Mouse (Mus musculus): ENCODE data around the gene Ctcfl. TPM values are rescaled to one million over a fixed set of nuclear protein-coding genes. Genes with fewer than 3 reads are reported as not detected.

Ctcfl gene
- polyA plus RNA-seq, 1 experiment from 2014 or later = not detected

DNA sequence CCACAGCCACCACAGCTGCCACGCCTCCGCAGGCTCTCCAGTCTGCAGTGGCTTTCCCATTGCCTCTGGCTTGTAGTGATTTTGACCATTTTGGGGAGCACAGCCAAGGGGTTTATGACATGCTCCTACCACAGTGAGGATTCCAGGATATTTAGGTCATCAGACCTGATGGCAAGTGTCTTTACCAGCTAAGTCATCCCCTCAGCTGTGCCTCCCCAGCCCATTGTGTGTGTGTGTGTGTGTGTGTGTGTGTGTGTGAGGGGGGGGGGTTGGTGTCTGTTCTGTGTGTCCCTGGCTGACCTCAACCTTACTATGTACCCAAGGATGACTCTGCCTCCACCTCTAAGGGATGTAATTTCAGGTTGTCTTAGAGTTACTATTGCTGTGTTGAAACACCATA, 54.5 kb downstream of the Ctcfl start:
- Histone ChIP-seq H3K36me3 (ENCODE audit: insufficient read depth, low read length) (no peaks in the 10 kb centered on the region), H3K9ac (ENCODE audit: low read depth, low read length) (no peak overlapping the region), H3K27me3 (ENCODE audit: insufficient read depth, low read length) (no peaks in the 10 kb centered on the region), H3K4me1 (replicated peaks; ENCODE audit: insufficient read depth, low read length) (no peaks in the 10 kb centered on the region), H3K4me3 (replicated peaks; ENCODE audit: low read depth, low read length) (no peak overlapping the region), H3K27ac (no peak overlapping the region), H3K4me2 (ENCODE audit: low read length) (no peak overlapping the region), H3K9me3 (replicated peaks; ENCODE audit: low read length) (no peaks in the 10 kb centered on the region)
- ATAC-seq (replicated peaks; ENCODE audit: low FRiP score, low read depth) (no peak), DNase-seq (ENCODE audit: low spot score) (no peak)
- no peak for TF ChIP-seq CTCF (IDR thresholded peaks at IDR 0.05; ENCODE audit: low read depth)
- 89% methylated on average over 2 of the region's 2 CpGs for WGBS

DNA sequence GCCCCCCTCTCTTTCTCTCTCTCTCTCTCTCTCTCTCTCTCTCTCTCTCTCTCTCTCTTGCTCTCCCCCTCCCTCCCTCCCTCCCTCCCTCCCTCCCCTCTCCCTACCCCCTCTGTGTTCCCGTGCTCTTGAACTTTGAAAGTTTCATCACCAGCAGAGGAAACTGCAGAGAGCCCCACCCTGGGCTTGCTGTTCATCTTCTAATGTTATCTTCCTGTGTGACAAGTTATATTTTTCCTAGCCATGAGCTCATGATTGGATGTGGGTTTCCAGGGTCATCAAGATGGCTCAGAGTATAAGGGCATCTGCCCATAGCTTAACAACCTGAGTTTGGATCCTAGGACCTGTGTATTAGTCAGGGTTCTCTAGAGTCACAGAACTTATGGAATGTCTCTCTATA, 56.1 kb downstream of the Ctcfl start:
- ATAC-seq (replicated peaks; ENCODE audit: low FRiP score, low read depth) = no peak
- Histone ChIP-seq H3K9ac (ENCODE audit: low read depth, low read length) (no peak overlapping the region), H3K36me3 (ENCODE audit: insufficient read depth, low read length) (no peaks in the 10 kb centered on the region), H3K27me3 (ENCODE audit: insufficient read depth, low read length) (no peaks in the 10 kb centered on the region), H3K27ac (no peak overlapping the region), H3K9me3 (replicated peaks; ENCODE audit: low read length) (no peaks in the 10 kb centered on the region), H3K4me3 (replicated peaks; ENCODE audit: low read depth, low read length) (no peak overlapping the region), H3K4me1 (replicated peaks; ENCODE audit: insufficient read depth, low read length) (no peaks in the 10 kb centered on the region), H3K4me2 (ENCODE audit: low read length) (no peak overlapping the region)
- WGBS = 70% methylated on average over 1 of the region's 1 CpGs
- no peak for TF ChIP-seq CTCF (IDR thresholded peaks at IDR 0.05; ENCODE audit: low read depth)
- no peak for DNase-seq (ENCODE audit: low spot score)

DNA sequence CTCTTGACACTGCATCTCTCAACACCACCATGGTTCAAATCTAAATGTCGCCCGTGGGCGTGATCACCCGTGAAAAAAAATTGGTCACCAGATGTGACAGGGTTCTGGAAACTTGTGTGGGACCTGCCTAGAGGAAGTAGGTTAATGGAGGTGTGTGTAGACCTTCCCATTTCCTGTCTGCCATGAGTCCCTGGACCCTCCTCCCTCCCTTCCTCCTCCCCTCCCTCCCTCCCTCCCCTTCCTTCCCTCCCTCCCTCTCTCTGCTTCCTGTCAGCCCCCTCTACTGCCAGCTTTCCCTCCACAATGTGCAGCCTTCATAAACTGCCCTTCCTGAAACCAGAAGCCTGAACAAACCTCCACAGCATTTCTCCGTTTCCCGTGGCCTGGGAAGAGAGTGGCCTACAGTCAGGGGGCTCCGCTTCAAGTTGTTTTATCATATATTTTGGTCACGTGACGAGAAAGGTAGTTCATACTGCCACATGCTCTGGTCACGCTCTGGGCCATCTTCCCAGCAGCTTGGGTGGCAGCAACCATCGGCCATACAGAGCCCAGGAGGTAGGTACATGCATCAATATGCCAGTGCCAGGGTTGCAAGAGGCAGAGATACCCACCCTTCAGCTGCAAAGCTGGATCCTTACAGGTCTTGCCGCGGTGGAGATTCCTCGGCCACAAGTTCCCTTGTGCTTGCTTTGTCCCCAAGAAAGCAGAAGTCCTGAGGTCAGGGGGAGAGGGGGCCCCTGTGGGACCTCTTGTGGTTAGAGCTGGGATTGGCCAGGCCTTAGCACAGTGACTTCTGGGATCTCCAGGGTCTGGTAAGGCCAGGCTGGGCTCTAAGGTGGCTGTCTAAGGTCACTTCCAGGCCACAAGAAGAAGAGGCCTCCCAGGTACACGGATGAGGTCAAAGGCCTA, 57.6 kb downstream of the Ctcfl start:
- H3K9me3 ChIP-seq (replicated peaks; ENCODE audit: low read length) = no peaks in the 10 kb centered on the region
- no peaks in the 10 kb centered on the region for H3K27me3 ChIP-seq (ENCODE audit: insufficient read depth, low read length)
- WGBS = 73% methylated on average over 15 of the region's 15 CpGs
- H3K4me1 ChIP-seq (replicated peaks; ENCODE audit: insufficient read depth, low read length) = no peaks in the 10 kb centered on the region
- no peak overlapping the region for H3K27ac ChIP-seq
- TF ChIP-seq CTCF (IDR thresholded peaks at IDR 0.05; ENCODE audit: low read depth) = peak; percentile 34; the same call in 1 of the 2 replicates
- no peak for DNase-seq (ENCODE audit: low spot score)
- no peaks in the 10 kb centered on the region for H3K36me3 ChIP-seq (ENCODE audit: insufficient read depth, low read length)
- no peak overlapping the region for H3K4me2 ChIP-seq (ENCODE audit: low read length)
- no peak overlapping the region for H3K4me3 ChIP-seq (replicated peaks; ENCODE audit: low read depth, low read length)
- H3K9ac ChIP-seq (ENCODE audit: low read depth, low read length) = no peak overlapping the region
- no peak for ATAC-seq (replicated peaks; ENCODE audit: low FRiP score, low read depth)

GRCm38 (mm10) chr2:173060450-173060849, 58.9 kb downstream of the Ctcfl start:
- H3K4me1 ChIP-seq (replicated peaks; ENCODE audit: insufficient read depth, low read length) = no peaks in the 10 kb centered on the region
- H3K4me2 ChIP-seq (ENCODE audit: low read length) = no peak overlapping the region
- no peaks in the 10 kb centered on the region for H3K27me3 ChIP-seq (ENCODE audit: insufficient read depth, low read length)
- WGBS = 82% methylated on average over 9 of the region's 9 CpGs
- no peak for TF ChIP-seq CTCF (IDR thresholded peaks at IDR 0.05; ENCODE audit: low read depth)
- no peak overlapping the region for H3K4me3 ChIP-seq (replicated peaks; ENCODE audit: low read depth, low read length)
- DNase-seq (ENCODE audit: low spot score) = no peak
- H3K36me3 ChIP-seq (ENCODE audit: insufficient read depth, low read length) = no peaks in the 10 kb centered on the region
- ATAC-seq (replicated peaks; ENCODE audit: low FRiP score, low read depth) = no peak
- no peak overlapping the region for H3K27ac ChIP-seq
- H3K9me3 ChIP-seq (replicated peaks; ENCODE audit: low read length) = no peaks in the 10 kb centered on the region
- H3K9ac ChIP-seq (ENCODE audit: low read depth, low read length) = no peak overlapping the region

- no peak for TF ChIP-seq CTCF (IDR thresholded peaks at IDR 0.05; ENCODE audit: low read depth)
- H3K27ac ChIP-seq = no peak overlapping the region
- H3K4me2 ChIP-seq (ENCODE audit: low read length) = no peak overlapping the region
- no peaks in the 10 kb centered on the region for H3K9me3 ChIP-seq (replicated peaks; ENCODE audit: low read length)
- no peak overlapping the region for H3K9ac ChIP-seq (ENCODE audit: low read depth, low read length)
- 69% methylated on average over 11 of the region's 11 CpGs for WGBS
- H3K27me3 ChIP-seq (ENCODE audit: insufficient read depth, low read length) = no peaks in the 10 kb centered on the region
- ATAC-seq (replicated peaks; ENCODE audit: low FRiP score, low read depth) (no peak), DNase-seq (ENCODE audit: low spot score) (no peak)
- H3K4me3 ChIP-seq (replicated peaks; ENCODE audit: low read depth, low read length) = no peak overlapping the region
- no peaks in the 10 kb centered on the region for H3K4me1 ChIP-seq (replicated peaks; ENCODE audit: insufficient read depth, low read length)
- no peaks in the 10 kb centered on the region for H3K36me3 ChIP-seq (ENCODE audit: insufficient read depth, low read length)
Observed at GRCm38 (mm10) chr2:173058263-173058662, 61.1 kb downstream of the Ctcfl start.

- WGBS = 51% methylated on average over 10 of the region's 10 CpGs
- Histone ChIP-seq H3K4me1 (replicated peaks; ENCODE audit: insufficient read depth, low read length) (no peaks in the 10 kb centered on the region), H3K36me3 (ENCODE audit: insufficient read depth, low read length) (no peaks in the 10 kb centered on the region), H3K27ac (no peak overlapping the region), H3K4me2 (ENCODE audit: low read length) (no peak overlapping the region), H3K4me3 (replicated peaks; ENCODE audit: low read depth, low read length) (no peak overlapping the region), H3K27me3 (ENCODE audit: insufficient read depth, low read length) (no peaks in the 10 kb centered on the region), H3K9ac (ENCODE audit: low read depth, low read length) (no peak overlapping the region), H3K9me3 (replicated peaks; ENCODE audit: low read length) (no peaks in the 10 kb centered on the region)
- DNase-seq (ENCODE audit: low spot score) (no peak), ATAC-seq (replicated peaks; ENCODE audit: low FRiP score, low read depth) (no peak)
- TF ChIP-seq CTCF (IDR thresholded peaks at IDR 0.05; ENCODE audit: low read depth) = no peak
Observed at GRCm38 (mm10) chr2:173057623-173058022, 61.7 kb downstream of the Ctcfl start.

Measured in kidney, postnatal 0 days (tissue).